Comparison of ENCODE assay signal across 9 mouse cellular contexts in genomic region chr15:81848301-81848700, GRCm38 (mm10). TPM values are rescaled to one million over a fixed set of nuclear protein-coding genes. Genes with fewer than 3 reads are reported as not detected.
DNase-seq lines count a peak whose midpoint lies in the region; ATAC-seq and TF ChIP-seq lines count a peak whose summit lies in the region.
"Had no signal": no experiment of that assay in that cellular context is flagged by ENCODE, and none has a peak within 500 bp of the region (broad histone marks: within the 10 kb centered on the region; RNA-seq: fewer than 3 reads in every experiment).

No protein-coding gene starts in this region.

- H3K4me1 ChIP-seq in cortical plate, adult 2 months (ENCODE audit: control insufficient read depth, insufficient read depth, low read length), result no peaks in the 10 kb centered on the region
- H3K4me1 ChIP-seq in neural tube, embryonic 11.5 days (ENCODE audit: control insufficient read depth, insufficient read depth, low read length), result no peaks in the 10 kb centered on the region
- H3K4me1 ChIP-seq: limb, embryonic 12.5 days had no signal

- H3K4me2 ChIP-seq in neural tube, embryonic 11.5 days (ENCODE audit: low read depth), result no peak overlapping the region
- H3K4me2 ChIP-seq: limb, embryonic 12.5 days had no signal

- H3K9me3 ChIP-seq in neural tube, embryonic 11.5 days (ENCODE audit: control insufficient read depth, low read length), result no peaks in the 10 kb centered on the region
- H3K9me3 ChIP-seq: limb, embryonic 12.5 days had no signal

- peaks cover 10% of the 10 kb centered on the region for H3K36me3 ChIP-seq in neural tube, embryonic 11.5 days (ENCODE audit: control insufficient read depth, insufficient read depth, low read length)

- H3K4me3 ChIP-seq in cortical plate, adult 2 months (ENCODE audit: insufficient read depth, low read length), result no peak overlapping the region
- no peak overlapping the region for H3K4me3 ChIP-seq in neural tube, embryonic 11.5 days (ENCODE audit: low read depth, low read length)
- H3K4me3 ChIP-seq: limb, embryonic 12.5 days had no signal

- TF ChIP-seq POLR2A in cortical plate, adult 2 months (IDR thresholded peaks at IDR 0.05; ENCODE audit: extremely low read depth, insufficient read depth, low read length), result no peak

- no peak overlapping the region for H3K9ac ChIP-seq in neural tube, embryonic 11.5 days (ENCODE audit: low read length)
- H3K9ac ChIP-seq: limb, embryonic 12.5 days had no signal

- no peak for ATAC-seq in neural tube, embryonic 11.5 days (ENCODE audit: insufficient read depth, low FRiP score, low TSS enrichment)

- TF ChIP-seq CTCF in cortical plate, adult 2 months (IDR thresholded peaks at IDR 0.05; ENCODE audit: extremely low read depth, insufficient read depth, low read length), result peak; percentile 63

- peak; percentile 69 to 72 for DNase-seq in gastrocnemius, adult 8-10 months (ENCODE audit: low spot score in 2 of 2)
- DNase-seq in gastrocnemius, postnatal 14 days, result no peak
- peak; percentile 69 for DNase-seq in 3T3-L1 (ENCODE audit: low read depth, low spot score)
- peak; percentile 52 for DNase-seq in Muller cell, postnatal 12 days (ENCODE audit: inconsistent ontology term)
- peak; percentile 55 to 67 for DNase-seq in layer of hippocampus, postnatal 14 days (ENCODE audit: low spot score in 2 of 2)
- peak; percentile 56 for DNase-seq in neural tube, embryonic 11.5 days (ENCODE audit: low spot score)
- no peak for DNase-seq in frontal cortex, postnatal 14 days (ENCODE audit: low spot score in 2 of 2)

- intact Hi-C loops in gastrocnemius, postnatal 14 days (cut with DNase I; ENCODE audit: low total_unique reads), result no loop called here

- 51% methylated on average over 7 of the region's 7 CpGs for WGBS in neural tube, embryonic 11.5 days

- H3K27me3 ChIP-seq in neural tube, embryonic 11.5 days (ENCODE audit: control insufficient read depth, insufficient read depth, low read length), result no peaks in the 10 kb centered on the region
- H3K27me3 ChIP-seq: limb, embryonic 12.5 days had no signal

- no peak overlapping the region for H3K27ac ChIP-seq in cortical plate, adult 2 months (ENCODE audit: insufficient read depth, low read length)
- H3K27ac ChIP-seq in neural tube, embryonic 11.5 days (ENCODE audit: low read depth, low read length), result no peak overlapping the region
- H3K27ac ChIP-seq: limb, embryonic 12.5 days had no signal

RNA-seq across cellular contexts. Expression of gene Tob2, which starts 10.3 kb away (rescaled TPM):
- total RNA-seq in gastrocnemius, adult 8-10 months (2022), result 100 to 1,000 TPM; 111 to 127 (median 125) TPM
- total RNA-seq in gastrocnemius, postnatal 14 days (2021), result 100 to 1,000 TPM in 1 of 2 experiments, 10 to 100 TPM in 1; 44.8 to 106 TPM
- polyA plus RNA-seq in cortical plate, adult 2 months (2012; rRNA removed), result 19.9 and 21.0 TPM in 2 replicates
- total RNA-seq in layer of hippocampus, postnatal 14 days (2021), result 10 to 100 TPM; 24.6 to 31.6 TPM
- polyA plus RNA-seq in neural tube, embryonic 11.5 days (2014; fragmentation: Nextera tagmentation; extraction: Ambion mirVana), result 15.8 and 15.9 TPM in 2 replicates

RNA-seq across cellular contexts. Expression of gene Phf5a, which starts 23.4 kb away (rescaled TPM):
- total RNA-seq in gastrocnemius, adult 8-10 months (2022), result 10 to 100 TPM; 39.0 to 44.3 (median 39.3) TPM
- total RNA-seq in gastrocnemius, postnatal 14 days (2021), result 10 to 100 TPM; 40.8 to 41.2 TPM
- polyA plus RNA-seq in cortical plate, adult 2 months (2012; rRNA removed), result 53.3 and 57.7 TPM in 2 replicates
- 10 to 100 TPM; 31.0 to 39.0 TPM for total RNA-seq in layer of hippocampus, postnatal 14 days (2021)
- polyA plus RNA-seq in neural tube, embryonic 11.5 days (2014; fragmentation: Nextera tagmentation; extraction: Ambion mirVana), result 197 and 203 TPM in 2 replicates

RNA-seq across cellular contexts. Expression of gene Aco2, which starts 23.8 kb away (rescaled TPM):
- 1,000 to 10,000 TPM; 1,068 to 1,166 (median 1,137) TPM for total RNA-seq in gastrocnemius, adult 8-10 months (2022)
- total RNA-seq in gastrocnemius, postnatal 14 days (2021), result 1,000 to 10,000 TPM in 1 of 2 experiments, 100 to 1,000 TPM in 1; 894 to 1,160 TPM
- 533 and 545 TPM in 2 replicates for polyA plus RNA-seq in cortical plate, adult 2 months (2012; rRNA removed)
- 100 to 1,000 TPM; 481 to 503 TPM for total RNA-seq in layer of hippocampus, postnatal 14 days (2021)
- polyA plus RNA-seq in neural tube, embryonic 11.5 days (2014; fragmentation: Nextera tagmentation; extraction: Ambion mirVana), result 190 and 200 TPM in 2 replicates

RNA-seq across cellular contexts. Expression of gene Tef, which starts 46.1 kb away (rescaled TPM):
- total RNA-seq in gastrocnemius, adult 8-10 months (2022), result 100 to 1,000 TPM; 191 to 229 (median 196) TPM
- total RNA-seq in gastrocnemius, postnatal 14 days (2021), result 100 to 1,000 TPM; 101 to 115 TPM
- polyA plus RNA-seq in cortical plate, adult 2 months (2012; rRNA removed), result 318 and 326 TPM in 2 replicates
- 100 to 1,000 TPM; 184 TPM for total RNA-seq in layer of hippocampus, postnatal 14 days (2021)
- polyA plus RNA-seq in neural tube, embryonic 11.5 days (2014; fragmentation: Nextera tagmentation; extraction: Ambion mirVana), result 13.7 and 14.1 TPM in 2 replicates

Comparison
In these comparisons a context has a peak if more than half of its experiments do, and no peak if none do; other contexts are left out.
1. DNase-seq: peak in gastrocnemius, adult 8-10 months (2 of 2), 3T3-L1 (single experiment), Muller cell, postnatal 12 days (single experiment), layer of hippocampus, postnatal 14 days (2 of 2) and neural tube, embryonic 11.5 days (single experiment); none in gastrocnemius, postnatal 14 days (single experiment) and frontal cortex, postnatal 14 days (0 of 2).